Mouse (Mus musculus): Measurements from ENCODE around the gene Slc25a31.

DNA sequence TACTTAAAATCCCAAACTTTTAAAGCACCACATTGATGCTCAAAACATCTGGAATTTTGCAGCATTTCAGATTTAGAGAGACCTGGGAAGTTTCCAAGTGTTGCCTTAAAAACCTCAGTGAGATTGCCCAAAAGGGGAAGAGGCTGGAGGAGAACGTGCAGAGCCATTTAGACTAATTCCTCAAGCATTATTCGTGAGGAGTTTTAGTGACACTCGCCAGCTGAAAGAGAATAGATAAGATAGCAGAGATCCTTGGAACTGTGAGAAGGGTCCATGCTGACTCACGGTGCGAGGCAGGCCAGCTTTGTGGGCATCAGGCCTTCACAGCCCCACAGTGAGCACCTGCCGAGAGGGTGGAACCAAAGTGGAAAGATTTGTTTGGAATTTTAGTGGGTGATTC, 39.8 kb upstream of the Slc25a31 start:
- TF ChIP-seq CTCF (IDR thresholded peaks at IDR 0.05; ENCODE audit: control insufficient read depth, insufficient read depth, low read length) (no peak), POLR2A (IDR thresholded peaks at IDR 0.05; ENCODE audit: borderline replicate concordance, control insufficient read depth, low read depth, low read length) (no peak)
